Comparison of ENCODE assay signal across 19 mouse cellular contexts in genomic region chr7:24422251-24422650, GRCm38 (mm10). TPM values are rescaled to one million over a fixed set of nuclear protein-coding genes. Genes with fewer than 3 reads are reported as not detected.
A peak's percentile ranks its signal among the peaks of the same experiment; 100 is the strongest.
DNase-seq lines count a peak whose midpoint lies in the region; ATAC-seq and TF ChIP-seq lines count a peak whose summit lies in the region.
"Had no signal": no experiment of that assay in that cellular context is flagged by ENCODE, and none has a peak within 500 bp of the region (broad histone marks: within the 10 kb centered on the region; RNA-seq: fewer than 3 reads in every experiment).

No protein-coding gene starts in this region.

- no peak overlapping the region for H3K4me2 ChIP-seq in hindbrain, embryonic 12.5 days (replicated peaks)

- peak; percentile 38 for DNase-seq in kidney, adult 11 months
- DNase-seq in kidney, adult 9 months = no peak
- peak; percentile 62 to 64 for DNase-seq in cerebellum, adult 2 months
- DNase-seq in kidney, postnatal 36 days = peak; percentile 30 to 52
- DNase-seq in layer of hippocampus, adult 8-10 months (ENCODE audit: low spot score in 2 of 2) = no peak
- DNase-seq in lung, postnatal 4 days = no peak
- no peak for DNase-seq in spleen, postnatal 14 days (ENCODE audit: low spot score in 2 of 2)
- DNase-seq: gastrocnemius, postnatal 10 days; lung, adult 2 months; right cerebral cortex, postnatal 14 days had no signal

- peaks cover 44% of the 10 kb centered on the region for H3K4me1 ChIP-seq in cerebellum, adult 2 months (ENCODE audit: control insufficient read depth, insufficient read depth, low read length)
- H3K4me1 ChIP-seq in hindbrain, embryonic 12.5 days = peaks cover 33% of the 10 kb centered on the region

- H3K9ac ChIP-seq in hindbrain, embryonic 12.5 days = no peak overlapping the region

- peak; percentile 52; the same call in 1 of the 2 replicates for ATAC-seq in hindbrain, embryonic 12.5 days (ENCODE audit: low FRiP score)

- no peak for TF ChIP-seq POLR2A in cerebellum, adult 2 months (IDR thresholded peaks at IDR 0.05; ENCODE audit: borderline replicate concordance, insufficient read depth, low read length)

- WGBS in cerebellum, adult 2 months = 22% methylated on average over 8 of the region's 8 CpGs
- WGBS in hindbrain, embryonic 12.5 days = 63% methylated on average over 8 of the region's 8 CpGs

- no peak overlapping the region for H3K27ac ChIP-seq in cerebellum, adult 2 months (ENCODE audit: insufficient read depth, low read length)
- H3K27ac ChIP-seq in hindbrain, embryonic 12.5 days = peak overlapping the region; percentile 30; the same call in 1 of the 2 replicates

- no peaks in the 10 kb centered on the region for H3K9me3 ChIP-seq in hindbrain, embryonic 12.5 days (replicated peaks)

- 0 out of 2 replicates have a peak, but pooled peaks cover 16% of the 10 kb centered on the region for H3K36me3 ChIP-seq in hindbrain, embryonic 12.5 days

- H3K27me3 ChIP-seq in cerebellum, adult 2 months (ENCODE audit: control insufficient read depth, insufficient read depth, low read length) = no peaks in the 10 kb centered on the region
- no peaks in the 10 kb centered on the region for H3K27me3 ChIP-seq in hindbrain, embryonic 12.5 days

- no peak for TF ChIP-seq CTCF in cerebellum, adult 2 months (IDR thresholded peaks at IDR 0.05; ENCODE audit: borderline replicate concordance, insufficient read depth, low read depth, low read length)

- H3K4me3 ChIP-seq in cerebellum, adult 2 months (replicated peaks; ENCODE audit: insufficient read depth, low read depth, low read length) = no peak overlapping the region
- H3K4me3 ChIP-seq in hindbrain, embryonic 12.5 days = no peak overlapping the region

RNA-seq across cellular contexts. Expression of gene Smg9, which starts 22.8 kb away (rescaled TPM):
- polyA plus RNA-seq in cerebellum, adult 2 months (2012; rRNA removed) = 89.3 and 95.5 TPM in 2 replicates
- polyA plus RNA-seq in hindbrain, embryonic 12.5 days (2016; fragmentation: Nextera tagmentation; extraction: Ambion mirVana) = 28.9 and 29.5 TPM in 2 replicates
- total RNA-seq in layer of hippocampus, adult 8-10 months (2022) = 10 to 100 TPM; 33.8 to 49.8 (median 44.0) TPM

RNA-seq across cellular contexts. Expression of gene Irgc1, which starts 29.8 kb away (rescaled TPM):
- not detected in 2 replicates for polyA plus RNA-seq in cerebellum, adult 2 months (2012; rRNA removed)
- polyA plus RNA-seq in hindbrain, embryonic 12.5 days (2016; fragmentation: Nextera tagmentation; extraction: Ambion mirVana) = not detected in 2 replicates
- not detected for total RNA-seq in layer of hippocampus, adult 8-10 months (2022)
- total RNA-seq: adrenal gland, adult 18-20 months; layer of hippocampus, adult 18-20 months; megakaryocyte-erythroid progenitor cell, adult 5-6 weeks had no signal
- polyA plus RNA-seq: embryonic facial prominence, embryonic 11.5 days; forebrain, embryonic 11.5 days; heart, postnatal 0 days; limb, embryonic 11.5 days; stomach, embryonic 14.5 days had no signal

RNA-seq across cellular contexts. Expression of gene Plaur, which starts 40.0 kb away (rescaled TPM):
- 0.79 and 0.97 TPM in 2 replicates for polyA plus RNA-seq in cerebellum, adult 2 months (2012; rRNA removed)
- polyA plus RNA-seq in hindbrain, embryonic 12.5 days (2016; fragmentation: Nextera tagmentation; extraction: Ambion mirVana) = 0.59 and 0.95 TPM in 2 replicates
- total RNA-seq in layer of hippocampus, adult 8-10 months (2022) = 1 to 10 TPM in 3 of 4 experiments, under 1 TPM in 1; 0.87 to 8.3 (median 2.7) TPM

RNA-seq across cellular contexts. Expression of gene Kcnn4, which starts 52.2 kb away (rescaled TPM):
- 0.49 and 0.59 TPM in 2 replicates for polyA plus RNA-seq in cerebellum, adult 2 months (2012; rRNA removed)
- 2.1 and 2.4 TPM in 2 replicates for polyA plus RNA-seq in hindbrain, embryonic 12.5 days (2016; fragmentation: Nextera tagmentation; extraction: Ambion mirVana)
- total RNA-seq in layer of hippocampus, adult 8-10 months (2022) = 1 to 10 TPM in 1 of 4 experiments, under 1 TPM in 2, not detected in 1; 0.27 to 1.2 (median 0.90) TPM

RNA-seq across cellular contexts. Expression of gene Cadm4, which starts 59.6 kb away (rescaled TPM):
- polyA plus RNA-seq in cerebellum, adult 2 months (2012; rRNA removed) = 285 and 312 TPM in 2 replicates
- 41.3 and 42.3 TPM in 2 replicates for polyA plus RNA-seq in hindbrain, embryonic 12.5 days (2016; fragmentation: Nextera tagmentation; extraction: Ambion mirVana)
- total RNA-seq in layer of hippocampus, adult 8-10 months (2022) = 100 to 1,000 TPM; 123 to 166 (median 143) TPM
- total RNA-seq: megakaryocyte-erythroid progenitor cell, adult 5-6 weeks had no signal

Comparison
In these comparisons a context has a peak if more than half of its experiments do, and no peak if none do; other contexts are left out.
1. DNase-seq: peak in kidney, adult 11 months (single experiment), cerebellum, adult 2 months (2 of 2) and kidney, postnatal 36 days (2 of 2); none in kidney, adult 9 months (single experiment), layer of hippocampus, adult 8-10 months (0 of 2), lung, postnatal 4 days (0 of 2) and spleen, postnatal 14 days (0 of 2).